Mouse (Mus musculus): ENCODE measurements around the gene Plekhm3. TPM values are rescaled to one million over a fixed set of nuclear protein-coding genes. Genes with fewer than 3 reads are reported as not detected.

Gene Plekhm3
- polyA plus RNA-seq, 1 experiment = 2.7 TPM

- peaks cover 1% of the 10 kb centered on the region; the same call in 1 of the 2 replicates for H3K36me3 ChIP-seq (ENCODE audit: control insufficient read depth, insufficient read depth, low read length)
- no peak for TF ChIP-seq POLR2A (IDR thresholded peaks at IDR 0.05; ENCODE audit: control insufficient read depth, low read depth, low read length)
- TF ChIP-seq CTCF (IDR thresholded peaks at IDR 0.05; ENCODE audit: control insufficient read depth, insufficient read depth, insufficient replicate concordance, low read depth, low read length) = no peak
- H3K27ac ChIP-seq (ENCODE audit: control insufficient read depth, insufficient read depth, low read depth, low read length) = no peak overlapping the region
- no peaks in the 10 kb centered on the region for H3K4me1 ChIP-seq (ENCODE audit: control insufficient read depth, insufficient read depth, low read length)
- H3K27me3 ChIP-seq (ENCODE audit: control insufficient read depth, insufficient read depth, low read length) = no peaks in the 10 kb centered on the region
- no peak overlapping the region for H3K4me3 ChIP-seq (ENCODE audit: control insufficient read depth, low read depth, low read length)
Observed at GRCm38 (mm10) chr1:64795284-64796040, 161.2 kb downstream of the Plekhm3 start.

GRCm38 (mm10) chr1:64794096-64794495, 162.5 kb downstream of the Plekhm3 start:
- Histone ChIP-seq H3K27ac (ENCODE audit: control insufficient read depth, insufficient read depth, low read depth, low read length) (no peak overlapping the region), H3K27me3 (ENCODE audit: control insufficient read depth, insufficient read depth, low read length) (no peaks in the 10 kb centered on the region), H3K4me3 (ENCODE audit: control insufficient read depth, low read depth, low read length) (no peak overlapping the region), H3K4me1 (ENCODE audit: control insufficient read depth, insufficient read depth, low read length) (no peaks in the 10 kb centered on the region), H3K36me3 (ENCODE audit: control insufficient read depth, insufficient read depth, low read length) (peaks cover 1% of the 10 kb centered on the region; the same call in 1 of the 2 replicates)
- TF ChIP-seq CTCF (IDR thresholded peaks at IDR 0.05; ENCODE audit: control insufficient read depth, insufficient read depth, insufficient replicate concordance, low read depth, low read length) (no peak), POLR2A (IDR thresholded peaks at IDR 0.05; ENCODE audit: control insufficient read depth, low read depth, low read length) (no peak)

- no peak overlapping the region for H3K4me3 ChIP-seq (ENCODE audit: control insufficient read depth, low read depth, low read length)
- peaks cover 1% of the 10 kb centered on the region; the same call in 1 of the 2 replicates for H3K36me3 ChIP-seq (ENCODE audit: control insufficient read depth, insufficient read depth, low read length)
- no peak overlapping the region for H3K27ac ChIP-seq (ENCODE audit: control insufficient read depth, insufficient read depth, low read depth, low read length)
- H3K4me1 ChIP-seq (ENCODE audit: control insufficient read depth, insufficient read depth, low read length) = no peaks in the 10 kb centered on the region
- TF ChIP-seq CTCF (IDR thresholded peaks at IDR 0.05; ENCODE audit: control insufficient read depth, insufficient read depth, insufficient replicate concordance, low read depth, low read length) (no peak), POLR2A (IDR thresholded peaks at IDR 0.05; ENCODE audit: control insufficient read depth, low read depth, low read length) (no peak)
- H3K27me3 ChIP-seq (ENCODE audit: control insufficient read depth, insufficient read depth, low read length) = no peaks in the 10 kb centered on the region
Observed at GRCm38 (mm10) chr1:64793234-64793530, 163.4 kb downstream of the Plekhm3 start.

- Histone ChIP-seq H3K27ac (ENCODE audit: control insufficient read depth, insufficient read depth, low read depth, low read length) (no peak overlapping the region), H3K27me3 (ENCODE audit: control insufficient read depth, insufficient read depth, low read length) (no peaks in the 10 kb centered on the region), H3K4me3 (ENCODE audit: control insufficient read depth, low read depth, low read length) (no peak overlapping the region), H3K4me1 (ENCODE audit: control insufficient read depth, insufficient read depth, low read length) (no peaks in the 10 kb centered on the region), H3K36me3 (ENCODE audit: control insufficient read depth, insufficient read depth, low read length) (peaks cover 1% of the 10 kb centered on the region; the same call in 1 of the 2 replicates)
- TF ChIP-seq CTCF (IDR thresholded peaks at IDR 0.05; ENCODE audit: control insufficient read depth, insufficient read depth, insufficient replicate concordance, low read depth, low read length) = no peak
- TF ChIP-seq POLR2A (IDR thresholded peaks at IDR 0.05; ENCODE audit: control insufficient read depth, low read depth, low read length) = no peak
Observed at GRCm38 (mm10) chr1:64792521-64793233, 163.9 kb downstream of the Plekhm3 start.

GRCm38 (mm10) chr1:64791826-64792225, 164.8 kb downstream of the Plekhm3 start:
- peaks cover 1% of the 10 kb centered on the region; the same call in 1 of the 2 replicates for H3K36me3 ChIP-seq (ENCODE audit: control insufficient read depth, insufficient read depth, low read length)
- H3K4me1 ChIP-seq (ENCODE audit: control insufficient read depth, insufficient read depth, low read length) = no peaks in the 10 kb centered on the region
- TF ChIP-seq CTCF (IDR thresholded peaks at IDR 0.05; ENCODE audit: control insufficient read depth, insufficient read depth, insufficient replicate concordance, low read depth, low read length) (no peak), POLR2A (IDR thresholded peaks at IDR 0.05; ENCODE audit: control insufficient read depth, low read depth, low read length) (no peak)
- H3K27ac ChIP-seq (ENCODE audit: control insufficient read depth, insufficient read depth, low read depth, low read length) = no peak overlapping the region
- no peak overlapping the region for H3K4me3 ChIP-seq (ENCODE audit: control insufficient read depth, low read depth, low read length)
- no peaks in the 10 kb centered on the region for H3K27me3 ChIP-seq (ENCODE audit: control insufficient read depth, insufficient read depth, low read length)

- peaks cover 1% of the 10 kb centered on the region; the same call in 1 of the 2 replicates for H3K36me3 ChIP-seq (ENCODE audit: control insufficient read depth, insufficient read depth, low read length)
- TF ChIP-seq CTCF (IDR thresholded peaks at IDR 0.05; ENCODE audit: control insufficient read depth, insufficient read depth, insufficient replicate concordance, low read depth, low read length) (0 out of 2 replicates have a peak, but pooled peaks have one; percentile 12), POLR2A (IDR thresholded peaks at IDR 0.05; ENCODE audit: control insufficient read depth, low read depth, low read length) (no peak)
- no peak overlapping the region for H3K27ac ChIP-seq (ENCODE audit: control insufficient read depth, insufficient read depth, low read depth, low read length)
Observed at GRCm38 (mm10) chr1:64790806-64791790, 165.5 kb downstream of the Plekhm3 start.

More at GRCm38 (mm10) chr1:64790806-64791790, 165.5 kb downstream of the Plekhm3 start:
- Histone ChIP-seq H3K27me3 (ENCODE audit: control insufficient read depth, insufficient read depth, low read length) (no peaks in the 10 kb centered on the region), H3K4me1 (ENCODE audit: control insufficient read depth, insufficient read depth, low read length) (no peaks in the 10 kb centered on the region), H3K4me3 (ENCODE audit: control insufficient read depth, low read depth, low read length) (no peak overlapping the region)

All from testis, adult 2 months (tissue).